Mouse (Mus musculus): ENCODE measurements around the gene Fam117b.

Fam117b gene

DNA sequence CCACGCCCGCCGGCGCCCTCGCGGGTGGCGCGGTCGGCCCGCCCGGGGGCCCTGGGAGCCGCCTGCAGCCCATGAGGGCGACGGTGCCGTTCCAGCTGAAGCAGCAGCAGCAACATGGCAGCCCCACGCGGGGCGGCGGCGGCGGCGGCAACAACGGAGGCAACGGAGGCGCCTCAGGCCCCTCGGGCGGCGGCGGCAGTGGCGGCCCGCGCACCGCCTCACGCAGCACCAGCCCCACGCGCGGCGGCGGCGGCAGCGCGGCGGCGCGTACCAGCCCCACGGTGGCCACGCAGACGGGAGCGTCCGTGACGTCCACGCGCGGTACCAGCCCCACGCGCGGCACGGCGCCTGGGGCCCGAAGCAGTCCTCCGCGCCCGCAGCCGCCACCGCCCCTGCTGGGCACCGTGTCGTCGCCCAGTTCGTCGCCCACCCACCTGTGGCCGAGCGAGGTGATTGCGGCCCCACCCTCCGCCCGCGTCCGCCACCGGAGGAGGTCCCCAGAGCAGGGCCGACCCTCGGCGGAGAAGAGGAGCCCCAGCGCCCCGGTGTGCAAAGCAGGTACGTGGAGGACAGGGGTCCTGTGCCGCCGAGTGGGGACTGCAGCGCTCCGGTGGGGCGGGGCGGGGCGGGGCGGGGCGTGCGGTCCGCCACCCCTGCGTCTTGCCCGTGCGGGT lies 526 bp downstream of the Fam117b start:
- DNase-seq (ENCODE audit: low spot score in 2 of 2): peak; percentile 35 to 43

DNA sequence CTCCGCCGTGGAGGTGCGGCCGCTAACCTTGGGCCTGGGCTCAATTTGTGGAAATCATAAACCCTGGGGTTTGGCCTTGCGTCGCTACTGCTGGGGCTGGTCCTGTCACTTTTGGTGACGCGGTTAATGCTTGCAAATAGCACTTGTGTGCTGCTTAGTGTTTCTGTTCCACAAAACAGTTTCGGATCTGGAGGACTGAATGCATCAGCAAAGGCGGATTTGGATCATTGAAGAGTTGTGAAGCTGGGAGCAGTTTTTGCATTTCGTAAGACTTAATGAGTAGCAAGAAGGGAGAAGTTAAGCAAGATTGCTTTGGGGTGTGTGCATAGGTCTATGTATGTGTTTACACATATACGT lies 1.0 kb downstream of the Fam117b start:
- peak in 1 of 2 experiments; percentile 66 for DNase-seq (ENCODE audit: low spot score in 2 of 2)

DNA sequence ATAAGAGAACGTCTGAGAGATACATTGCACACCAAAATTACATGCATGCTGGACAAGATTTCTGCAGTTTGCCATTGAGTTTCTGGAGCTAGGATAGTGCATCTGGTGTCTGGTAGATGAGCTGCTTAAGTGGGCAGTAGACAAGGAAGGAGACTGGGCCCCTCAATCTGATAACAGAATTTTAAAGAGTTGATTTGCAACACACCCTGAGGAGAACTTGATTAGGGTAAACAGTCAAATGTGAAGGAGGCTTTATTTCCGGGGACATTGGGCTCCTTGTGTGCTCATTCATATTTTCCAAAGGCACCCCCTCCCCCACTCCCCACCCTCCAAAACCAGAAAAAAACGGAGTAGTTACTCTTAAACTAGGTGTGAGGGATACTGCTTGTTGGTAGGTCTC lies 2.0 kb downstream of the Fam117b start:
- DNase-seq (ENCODE audit: low spot score in 2 of 2): no peak

DNA sequence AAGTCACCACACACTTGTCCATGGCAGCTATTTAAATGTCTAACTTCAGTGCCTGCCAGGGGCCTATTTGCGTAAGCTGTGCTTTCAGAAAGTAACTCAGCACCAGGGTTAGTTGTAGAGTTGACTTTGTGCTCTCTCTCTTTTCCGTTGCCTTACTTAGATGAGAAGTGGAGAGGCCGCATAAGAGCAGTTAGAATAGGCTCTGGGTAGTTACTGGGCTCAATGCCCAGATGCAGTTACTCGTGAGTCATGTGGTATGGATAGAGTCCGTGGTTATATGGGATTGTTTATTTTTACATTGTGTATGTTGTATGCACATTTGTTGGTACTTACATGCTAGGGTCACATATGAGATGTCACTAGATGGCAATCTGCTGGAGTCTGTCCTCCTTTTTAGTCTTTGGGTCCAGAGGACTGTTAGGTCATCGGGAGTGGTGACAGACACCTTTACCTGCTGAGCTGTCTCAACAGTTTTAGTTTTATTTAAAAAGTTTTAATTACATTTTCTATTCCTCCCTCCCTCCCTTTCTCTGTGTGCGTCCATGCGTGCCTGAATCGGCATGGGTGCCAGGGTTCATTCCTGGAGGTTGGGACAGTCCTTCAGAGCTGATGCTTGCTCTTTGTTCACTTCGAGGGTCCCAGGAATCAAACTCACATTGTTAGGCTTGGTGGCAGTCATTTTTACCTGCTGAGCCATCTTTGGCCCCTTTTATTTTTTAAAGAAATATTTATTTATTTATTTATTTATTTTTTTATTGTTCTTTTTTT lies 3.2 kb downstream of the Fam117b start:
- DNase-seq (ENCODE audit: low spot score in 2 of 2): peak in 1 of 2 experiments; percentile 22

DNA sequence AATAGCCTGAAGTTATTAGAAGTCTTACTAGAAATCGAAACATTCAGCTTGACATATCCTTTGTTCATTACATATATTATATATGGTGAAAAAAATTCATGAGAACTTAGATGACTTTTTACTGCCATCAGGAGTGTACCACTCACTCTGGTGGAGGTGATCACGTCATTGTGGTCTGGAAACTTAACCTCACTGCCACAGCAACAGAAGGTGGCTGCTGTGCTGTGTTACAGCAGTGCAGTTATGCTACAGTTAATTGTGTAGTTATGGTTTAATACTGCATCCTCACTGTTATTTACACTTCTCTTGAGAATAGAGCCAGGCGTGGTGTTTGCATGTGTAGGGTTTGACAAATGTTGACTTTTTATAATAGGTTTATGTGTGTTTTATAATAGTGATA lies 4.6 kb downstream of the Fam117b start:
- DNase-seq (ENCODE audit: low spot score in 2 of 2): no peak

DNA sequence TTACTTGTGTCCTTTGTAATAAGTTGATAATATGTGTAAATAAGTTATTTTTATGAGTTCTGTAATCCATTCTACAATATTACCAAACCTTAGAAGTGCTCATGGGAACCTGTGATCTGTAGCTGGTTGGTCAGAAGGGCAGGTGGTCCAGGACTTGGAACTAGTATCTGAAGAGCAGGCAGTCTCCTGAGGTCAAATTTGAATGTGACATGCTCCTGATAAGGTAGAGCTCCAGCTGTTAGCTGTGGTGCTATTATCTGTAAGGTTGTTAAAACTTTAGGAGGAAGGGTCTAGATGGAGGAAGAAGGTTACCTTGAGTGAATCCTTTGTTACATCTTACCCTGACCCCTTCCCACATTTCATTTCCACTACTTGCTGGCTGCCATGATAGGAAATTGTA lies 5.3 kb downstream of the Fam117b start:
- no peak for DNase-seq (ENCODE audit: low spot score in 2 of 2)

DNA sequence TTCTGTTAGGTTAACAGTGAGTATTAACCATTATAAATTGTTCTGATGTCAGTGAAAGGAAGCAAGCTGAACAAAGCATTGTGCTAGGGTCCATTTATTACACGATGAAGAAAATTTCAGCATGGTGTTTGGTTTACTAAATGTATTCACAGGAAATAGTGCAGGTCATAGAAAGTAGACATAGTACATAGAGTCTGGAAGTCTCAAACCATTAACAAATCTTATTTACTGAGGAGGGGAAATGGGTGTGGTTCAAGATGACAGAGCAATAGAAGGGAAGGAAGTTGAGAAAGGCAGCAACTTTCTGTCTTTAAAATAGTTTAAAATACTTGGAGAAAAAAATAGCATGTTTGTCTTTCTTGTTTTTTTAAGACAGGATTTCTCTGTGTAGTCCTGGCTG lies 10.4 kb downstream of the Fam117b start:
- no peak for DNase-seq (ENCODE audit: low spot score in 2 of 2)

DNA sequence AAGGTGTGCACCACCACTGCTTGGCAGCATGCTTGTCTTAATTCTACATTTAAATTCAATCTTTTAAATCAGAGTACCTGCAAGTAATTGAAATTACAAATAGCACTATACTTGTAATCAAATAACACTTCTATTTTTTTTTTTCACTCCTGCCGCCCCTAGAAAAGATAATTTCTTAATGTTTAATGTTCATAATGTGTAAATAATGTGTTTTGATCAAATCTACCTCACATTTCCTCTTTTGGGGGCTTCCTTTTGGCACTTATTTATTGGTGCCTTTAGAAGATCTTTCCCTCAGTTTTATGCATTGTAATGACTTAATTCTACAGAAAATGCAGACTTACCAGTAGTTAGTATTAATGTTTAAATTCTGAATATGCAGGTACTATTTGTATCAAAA lies 10.9 kb downstream of the Fam117b start:
- no peak for DNase-seq (ENCODE audit: low spot score in 2 of 2)

DNA sequence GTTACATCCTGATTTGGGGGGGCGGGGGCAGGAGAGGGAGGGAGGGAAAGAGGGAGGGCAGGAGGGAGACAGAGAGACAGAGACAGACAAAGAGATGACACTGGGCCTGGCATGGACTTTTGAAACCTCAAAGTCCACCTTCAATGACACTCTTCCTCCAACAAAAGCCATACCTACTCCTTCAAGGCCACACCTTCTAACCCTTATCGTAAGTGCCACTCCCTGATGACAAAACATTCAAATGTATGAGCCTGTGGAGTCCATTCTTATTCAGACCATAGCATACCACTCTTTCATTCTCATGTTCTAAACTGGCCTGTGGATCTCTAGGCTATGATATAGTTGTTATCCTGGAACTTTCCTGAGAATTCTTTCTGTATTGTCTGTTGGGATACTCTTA lies 11.6 kb downstream of the Fam117b start:
- no peak for DNase-seq (ENCODE audit: low spot score in 2 of 2)

DNA sequence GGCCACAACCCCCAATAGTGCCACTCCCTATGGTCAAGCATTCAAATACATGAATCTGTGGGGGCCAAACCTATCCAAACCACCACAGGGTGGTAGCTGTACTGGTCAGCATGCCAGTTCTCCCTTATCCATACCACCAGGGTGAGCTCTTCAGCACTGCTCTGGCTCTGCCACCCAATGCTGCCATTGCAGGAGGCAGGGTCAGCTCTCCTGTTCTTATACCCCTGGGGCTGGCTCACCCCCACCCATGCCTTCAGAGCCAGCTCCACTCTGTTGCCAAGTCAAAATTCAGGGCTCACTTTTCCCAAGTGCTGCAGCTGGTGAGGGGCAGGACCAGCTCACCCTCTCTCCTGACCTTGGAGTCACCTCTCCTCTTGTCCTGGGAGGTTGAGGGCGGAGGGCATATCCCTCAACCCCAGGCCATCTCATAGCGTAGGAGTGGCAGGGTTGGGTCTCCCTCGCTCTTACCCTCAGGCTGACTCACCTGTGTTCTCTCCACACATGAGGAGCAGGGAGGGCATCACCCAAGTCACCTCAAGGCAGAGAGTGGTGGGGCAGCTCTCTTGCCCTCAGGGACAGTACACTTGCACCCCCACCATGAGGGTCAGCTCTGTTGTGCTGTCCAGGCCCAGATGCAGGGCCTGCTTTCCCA lies 13.3 kb downstream of the Fam117b start:
- no peak for DNase-seq (ENCODE audit: low spot score in 2 of 2)

DNA sequence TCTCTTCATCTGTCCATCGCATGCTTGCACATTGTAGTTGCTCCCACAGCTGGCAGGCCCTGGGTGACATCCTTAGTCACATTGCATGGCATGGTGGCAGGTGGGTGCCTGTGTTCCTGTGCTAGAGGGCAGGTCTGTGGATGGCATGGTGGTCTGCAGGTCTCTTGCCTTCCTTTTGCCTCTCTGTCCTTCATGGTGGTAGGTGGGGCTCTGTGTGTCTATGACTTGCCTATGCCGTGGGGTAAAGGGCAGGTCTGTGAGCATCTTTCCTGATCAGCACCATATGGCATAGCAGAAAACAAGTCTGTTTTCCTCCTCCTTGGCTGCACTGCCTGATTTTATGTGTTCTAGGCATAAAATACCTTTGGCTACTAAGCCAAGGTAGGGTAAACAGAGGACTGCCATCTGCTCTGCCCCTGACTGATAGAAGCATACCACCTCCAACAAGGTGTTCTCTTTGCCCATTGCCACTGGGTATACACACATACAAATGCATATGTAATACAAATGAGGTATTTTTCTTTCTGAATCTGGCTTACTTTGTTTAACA lies 14.4 kb downstream of the Fam117b start:
- no peak for DNase-seq (ENCODE audit: low spot score in 2 of 2)

DNA sequence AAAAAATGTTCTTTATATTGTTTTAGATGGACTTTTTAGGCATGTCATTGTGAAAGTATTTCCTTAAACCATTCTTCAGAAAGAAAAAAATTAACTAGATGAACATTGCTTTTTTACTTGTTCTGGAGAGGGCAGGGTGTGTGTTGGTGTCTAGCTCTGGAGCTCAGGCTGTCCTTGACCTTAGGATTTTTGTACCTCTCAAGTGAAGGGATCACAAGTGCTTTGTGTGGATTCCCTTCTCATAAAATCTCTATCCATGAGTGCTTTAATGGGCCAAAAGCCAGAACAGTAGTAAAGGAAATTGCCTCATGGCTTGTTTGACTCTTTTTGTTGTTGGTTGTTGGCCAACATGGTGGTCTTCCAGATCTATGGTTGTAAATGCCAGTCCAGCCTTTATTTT lies 18.1 kb downstream of the Fam117b start:
- no peak for DNase-seq (ENCODE audit: low spot score in 2 of 2)

DNA sequence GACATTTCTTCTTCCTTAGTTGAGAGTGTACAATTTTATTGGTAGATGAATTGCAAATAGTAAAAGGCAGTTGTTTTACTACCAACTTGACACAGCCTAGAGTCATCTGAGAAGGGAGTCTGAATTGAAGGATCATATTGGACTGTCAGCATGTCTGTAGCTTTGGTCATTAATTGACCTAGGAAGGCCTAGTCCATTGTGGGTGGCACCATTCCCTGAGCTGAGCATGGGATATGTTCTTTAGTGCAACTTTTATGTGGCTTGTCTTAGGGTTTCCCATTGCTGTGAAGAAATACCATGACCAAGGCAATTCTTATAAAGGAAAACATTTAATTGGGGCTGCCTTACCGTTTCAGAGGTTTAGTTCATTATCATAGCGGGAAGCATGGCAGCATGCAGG lies 20.2 kb downstream of the Fam117b start:
- DNase-seq (ENCODE audit: low spot score in 2 of 2): no peak

DNA sequence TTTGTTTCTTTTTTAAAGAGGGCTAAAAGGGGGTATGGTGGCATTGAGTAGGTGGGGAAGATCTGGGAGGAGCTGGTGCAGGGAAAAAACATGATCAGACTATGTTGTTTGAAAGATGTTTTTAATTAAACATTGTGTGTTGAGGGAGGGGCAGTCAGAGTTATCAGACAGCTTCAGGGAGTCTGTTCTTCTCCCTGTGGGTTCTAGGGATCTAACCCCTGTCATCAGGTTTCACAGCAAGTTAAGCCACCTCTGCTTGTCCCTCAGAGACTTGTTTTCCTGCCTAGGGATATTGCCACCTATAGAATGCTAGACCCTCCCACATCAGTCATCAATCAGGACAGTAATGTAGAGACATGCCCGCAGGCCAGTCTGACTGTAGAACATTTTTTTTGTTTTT lies 28.3 kb downstream of the Fam117b start:
- no peak for DNase-seq (ENCODE audit: low spot score in 2 of 2)

DNA sequence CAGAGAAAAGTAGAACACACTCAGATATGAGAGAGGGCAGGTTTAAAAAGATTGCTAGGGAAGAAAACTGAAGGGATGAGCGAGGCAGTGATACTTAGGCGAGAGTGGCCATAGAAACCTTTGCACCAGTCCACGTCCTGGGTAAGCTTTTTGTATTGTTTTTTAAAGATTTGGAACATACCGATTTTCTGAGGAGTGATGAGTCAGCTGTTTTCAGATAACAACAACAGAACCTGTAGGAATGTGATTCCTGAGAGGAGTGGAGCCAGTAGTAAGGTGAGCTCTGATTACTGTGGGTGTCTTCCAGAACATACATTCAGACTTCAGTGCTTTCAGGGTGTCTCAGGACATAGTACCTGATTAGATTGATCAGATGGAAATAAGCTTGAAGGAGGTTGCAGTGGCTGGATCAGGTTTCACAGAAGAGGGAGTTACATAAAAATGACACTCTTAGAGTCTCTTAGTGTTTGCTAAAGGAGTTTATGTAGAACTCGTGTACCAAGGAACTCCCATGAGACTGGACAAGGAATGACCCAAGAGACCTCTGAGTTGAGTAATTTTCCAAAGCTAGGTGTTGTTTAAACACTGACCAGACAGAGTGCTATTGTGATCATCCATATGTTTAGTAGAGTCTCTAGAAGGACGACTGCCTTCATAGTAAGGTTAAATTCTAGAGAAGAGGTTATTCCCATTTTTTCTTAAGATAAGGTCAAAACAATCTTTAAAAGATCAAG lies 29.4 kb downstream of the Fam117b start:
- no peak for DNase-seq (ENCODE audit: low spot score in 2 of 2)

DNA sequence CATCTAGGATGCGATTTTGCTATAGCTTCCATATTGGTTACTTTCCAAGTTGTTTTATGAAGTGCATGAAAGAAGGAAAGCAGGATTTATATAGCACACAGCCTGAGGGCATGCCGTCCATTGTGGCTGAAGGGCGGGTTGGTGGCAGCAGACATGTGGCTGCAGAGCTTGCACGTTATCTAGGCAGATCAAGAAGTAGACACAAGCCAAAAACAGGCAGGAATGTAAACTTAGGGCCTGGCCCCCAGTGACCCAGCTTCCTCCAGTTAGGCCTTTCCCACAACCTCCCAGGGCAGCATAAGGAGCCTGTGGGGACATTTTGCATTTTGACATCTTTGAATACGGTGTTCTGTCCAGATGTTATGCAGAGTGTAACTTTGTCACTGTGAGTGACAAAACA lies 31.0 kb downstream of the Fam117b start:
- DNase-seq (ENCODE audit: low spot score in 2 of 2): no peak

DNA sequence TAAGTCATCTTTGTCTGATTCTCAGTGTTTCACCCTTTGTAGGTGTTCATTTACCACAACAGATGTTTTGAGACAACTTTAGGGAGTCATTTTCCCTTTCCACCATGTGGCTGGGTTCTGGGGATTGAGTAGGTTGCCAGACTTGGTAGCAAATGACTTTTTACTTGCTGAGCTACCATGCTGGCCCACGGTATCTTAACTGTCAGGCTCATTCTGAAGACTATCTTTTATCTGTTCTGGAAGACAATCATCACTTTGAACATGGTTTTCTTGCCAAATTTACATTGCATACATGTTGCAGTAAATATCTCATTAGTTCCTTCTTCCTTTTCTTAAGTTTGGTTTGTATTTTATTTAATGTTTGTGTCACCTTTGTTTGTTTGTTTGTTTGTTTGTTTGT lies 33.2 kb downstream of the Fam117b start:
- no peak for DNase-seq (ENCODE audit: low spot score in 2 of 2)

DNA sequence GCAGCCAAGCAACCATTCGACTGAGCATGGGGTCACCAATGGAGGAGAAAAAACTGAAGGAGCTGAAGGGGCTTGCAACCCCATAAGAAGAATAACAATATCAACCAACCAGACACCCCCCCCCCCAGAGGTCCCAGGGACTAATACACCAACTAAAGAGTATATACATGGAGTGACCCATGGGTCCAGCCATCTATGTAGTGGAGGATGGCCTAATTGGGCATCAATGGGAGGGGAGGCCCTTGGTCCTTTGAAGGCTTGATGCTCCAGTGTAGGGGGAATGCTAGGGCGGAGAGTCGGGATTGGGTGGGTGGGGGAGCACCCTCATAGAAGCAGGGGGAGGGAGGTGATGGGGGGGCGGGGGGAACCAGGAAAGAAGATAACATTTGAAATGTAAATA lies 34.7 kb downstream of the Fam117b start:
- no peak for DNase-seq (ENCODE audit: low spot score in 2 of 2)

DNA sequence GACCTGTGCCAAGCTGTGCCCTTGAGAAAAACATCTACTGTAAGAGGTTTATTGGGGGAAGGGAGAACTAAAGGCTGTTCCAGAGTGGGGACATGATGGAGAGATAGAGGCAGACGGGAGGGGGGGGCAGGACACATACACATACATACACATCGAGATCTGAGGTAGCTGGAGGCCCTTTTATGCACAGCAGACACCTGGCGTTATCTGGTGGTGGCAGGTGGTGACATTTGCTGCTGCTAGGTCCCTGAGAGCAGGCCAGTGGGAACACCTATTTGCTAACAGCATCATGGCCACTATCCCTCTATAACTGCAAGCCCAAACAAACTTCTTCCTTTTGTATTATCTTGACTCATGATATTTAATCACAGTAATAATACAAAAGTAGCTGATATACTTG lies 44.4 kb downstream of the Fam117b start:
- DNase-seq (ENCODE audit: low spot score in 2 of 2): no peak

DNA sequence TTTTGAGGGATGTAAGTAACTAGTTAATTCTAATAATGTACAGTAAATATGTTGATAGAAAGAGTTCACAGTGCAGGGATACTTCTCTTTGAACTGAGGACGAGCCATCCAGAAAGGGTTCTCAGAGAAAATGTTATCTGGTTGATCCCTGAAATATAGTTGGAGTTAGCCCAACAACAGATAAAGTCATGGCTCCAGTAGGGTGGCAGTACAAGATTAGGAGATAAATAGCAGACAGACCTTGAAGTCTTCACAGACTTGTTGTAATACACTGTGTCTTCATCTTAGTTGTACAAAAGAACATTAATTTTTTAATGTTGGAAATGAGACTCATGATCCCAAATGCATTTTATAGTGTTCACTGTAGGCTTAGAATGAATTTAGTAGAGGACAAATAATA lies 47.1 kb downstream of the Fam117b start:
- DNase-seq (ENCODE audit: low spot score in 2 of 2): no peak

DNA sequence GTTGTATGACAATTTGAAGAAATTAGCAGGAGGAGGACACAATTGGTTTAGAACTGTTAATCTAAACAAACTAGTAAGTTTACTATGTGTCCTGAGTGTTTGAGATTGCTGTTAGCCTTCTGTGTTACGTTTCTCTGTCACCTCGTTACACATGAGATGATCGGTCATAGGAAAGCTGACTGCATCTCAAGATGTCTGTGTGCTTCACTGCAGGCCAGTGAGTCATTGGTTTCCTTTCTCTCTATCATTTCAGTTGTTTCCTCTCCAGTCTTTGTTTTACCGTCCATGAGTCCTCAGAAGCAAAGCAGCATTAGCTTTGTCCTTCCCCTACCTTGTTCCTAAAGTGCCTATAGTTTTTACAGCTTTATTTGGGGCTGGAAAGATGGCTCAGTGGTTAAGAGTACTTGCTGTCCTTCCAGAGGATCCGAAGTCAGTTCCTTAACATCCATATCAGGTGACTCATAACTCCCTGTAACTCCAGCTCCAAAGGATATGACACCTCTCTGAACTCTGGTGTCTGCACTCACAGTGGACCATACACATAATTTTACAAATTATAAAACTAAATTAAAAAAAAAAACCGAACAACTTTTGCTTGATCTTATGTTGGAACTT lies 53.5 kb downstream of the Fam117b start:
- no peak for DNase-seq (ENCODE audit: low spot score in 2 of 2)

DNA sequence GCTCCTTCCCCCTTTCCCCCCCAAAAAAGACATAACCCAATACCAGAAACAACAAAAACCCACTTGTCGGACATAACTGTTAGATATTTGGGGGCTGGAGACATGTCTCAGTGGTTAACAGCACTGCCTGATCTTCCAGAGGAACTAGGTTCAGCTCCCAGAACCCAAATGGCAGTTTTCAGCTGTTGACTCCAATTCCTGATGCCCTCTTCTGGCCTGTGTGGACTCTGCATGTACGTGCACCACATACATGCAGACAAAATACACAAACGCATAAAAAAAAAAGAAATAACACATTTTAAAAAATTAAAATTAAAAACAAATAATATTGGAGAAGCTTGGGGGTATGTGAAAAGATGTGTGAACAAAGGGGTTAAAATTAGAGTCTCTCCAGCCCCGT lies 54.5 kb downstream of the Fam117b start:
- peak in 1 of 2 experiments; percentile 10 for DNase-seq (ENCODE audit: low spot score in 2 of 2)
